Mouse (Mus musculus) 416B (cell line): ENCODE data around the gene Trim43c.
"Not testable (repeated sequence)": the region's sequence is repeated elsewhere in the genome, so short reads cannot be mapped to it uniquely, and the experiment has no call there.

Source experiments
- DNase-seq: peaks from one replicate; pipeline ENCODE4 v3.0.0; 2011; ENCODE audit warnings: low read depth

Trim43c gene

GRCm38 (mm10) chr9:88838864-88839263, at the start of gene Trim43c:
Trim43c (plus strand) TSS chr9:88839164.
- DNase-seq, result not testable (repeated sequence)

- not testable (repeated sequence) for DNase-seq
These were observed 14.1 kb downstream of the Trim43c start for GRCm38 (mm10) chr9:88853072-88853471.

- DNase-seq, result not testable (repeated sequence)
These were observed 19.9 kb downstream of the Trim43c start for GRCm38 (mm10) chr9:88858566-88859492.
